Mouse (Mus musculus) liver, embryonic 14.5 days (tissue): Measurements from ENCODE around the gene Ncl.

ENCODE experiments used
- CTCF ChIP-seq: IDR thresholded peaks from 2 replicates; pipeline ENCODE4 v1.5.1; 2016; ENCODE audit warnings: antibody characterized with exemption, low read depth, control low read depth
- EP300 ChIP-seq: IDR thresholded peaks from 2 replicates; pipeline ENCODE4 v1.6.1; 2016; ENCODE audit warnings: antibody characterized with exemption, low read depth

- TF ChIP-seq CTCF (no peak), EP300 (no peak)
Measured at GRCm38 (mm10) chr1:86368086-86368485, 8.9 kb upstream of the Ncl start.
